Mouse (Mus musculus): ENCODE results near the gene Gsta4. TPM values are rescaled to one million over a fixed set of nuclear protein-coding genes. Genes with fewer than 3 reads are reported as not detected.

Gsta4 gene
- polyA plus RNA-seq, 1 experiment = 28.1 TPM

DNA sequence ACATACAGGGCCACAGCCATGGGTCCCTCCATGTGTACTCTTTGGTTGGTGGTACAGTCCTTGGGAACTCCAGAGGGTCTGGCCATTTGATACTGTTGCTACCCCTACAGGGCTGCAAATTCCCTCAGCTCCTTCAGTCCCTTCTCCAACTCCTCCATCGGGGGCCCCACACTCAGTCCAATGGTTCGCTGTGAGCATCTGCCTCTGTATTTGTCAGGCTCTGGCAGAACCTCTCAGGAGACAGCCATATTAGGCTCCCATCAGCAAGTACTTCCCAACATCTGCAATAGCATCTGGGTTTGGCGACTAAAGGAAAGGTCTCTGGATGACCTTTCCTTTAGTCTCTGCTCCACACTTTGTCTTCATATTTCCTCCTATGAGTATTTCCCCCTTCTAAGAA is 28.9 kb downstream of the Gsta4 start:
- Histone ChIP-seq H3K27me3 (ENCODE audit: control insufficient read depth, insufficient read depth, insufficient read length) (no peaks in the 10 kb centered on the region), H3K79me2 (ENCODE audit: control insufficient read depth, insufficient read depth) (no peaks in the 10 kb centered on the region), H3K36me3 (ENCODE audit: control insufficient read depth, insufficient read depth) (no peaks in the 10 kb centered on the region), H3K4me2 (ENCODE audit: low read depth) (no peak overlapping the region), H3ac (ENCODE audit: control insufficient read depth, insufficient read length) (no peak overlapping the region), H3K4me3 (no peak overlapping the region)
- TF ChIP-seq USF1 (IDR thresholded peaks at IDR 0.05; ENCODE audit: low read depth) (no peak), POLR2A (IDR thresholded peaks at IDR 0.05; ENCODE audit: insufficient read length, low read depth) (no peak), REST (IDR thresholded peaks at IDR 0.05; ENCODE audit: insufficient read depth, insufficient read length) (no peak), TCF3 (IDR thresholded peaks at IDR 0.05; ENCODE audit: insufficient read length, low read depth) (no peak), POLR2AphosphoS2 (IDR thresholded peaks at IDR 0.05; ENCODE audit: insufficient read length, low read depth) (no peak), MYOD1 (IDR thresholded peaks at IDR 0.05; ENCODE audit: control insufficient read depth in 1 of 3, insufficient read length in 2 of 3, low read depth in 2 of 3) (no peak), SRF (IDR thresholded peaks at IDR 0.05; ENCODE audit: control insufficient read depth, insufficient read length, low read depth) (no peak), MAX (IDR thresholded peaks at IDR 0.05; ENCODE audit: low read depth) (no peak), CEBPB (IDR thresholded peaks at IDR 0.05; ENCODE audit: insufficient read depth, poor library complexity, severe bottlenecking) (no peak), E2F4 (IDR thresholded peaks at IDR 0.05; ENCODE audit: insufficient read depth) (no peak), MYOG (IDR thresholded peaks at IDR 0.05; ENCODE audit: control insufficient read depth in 1 of 3, insufficient read depth in 1 of 3, insufficient read length in 2 of 3, low read depth in 2 of 3) (no peak), TCF12 (IDR thresholded peaks at IDR 0.05; ENCODE audit: insufficient read depth, poor library complexity, severe bottlenecking) (no peak)

DNA sequence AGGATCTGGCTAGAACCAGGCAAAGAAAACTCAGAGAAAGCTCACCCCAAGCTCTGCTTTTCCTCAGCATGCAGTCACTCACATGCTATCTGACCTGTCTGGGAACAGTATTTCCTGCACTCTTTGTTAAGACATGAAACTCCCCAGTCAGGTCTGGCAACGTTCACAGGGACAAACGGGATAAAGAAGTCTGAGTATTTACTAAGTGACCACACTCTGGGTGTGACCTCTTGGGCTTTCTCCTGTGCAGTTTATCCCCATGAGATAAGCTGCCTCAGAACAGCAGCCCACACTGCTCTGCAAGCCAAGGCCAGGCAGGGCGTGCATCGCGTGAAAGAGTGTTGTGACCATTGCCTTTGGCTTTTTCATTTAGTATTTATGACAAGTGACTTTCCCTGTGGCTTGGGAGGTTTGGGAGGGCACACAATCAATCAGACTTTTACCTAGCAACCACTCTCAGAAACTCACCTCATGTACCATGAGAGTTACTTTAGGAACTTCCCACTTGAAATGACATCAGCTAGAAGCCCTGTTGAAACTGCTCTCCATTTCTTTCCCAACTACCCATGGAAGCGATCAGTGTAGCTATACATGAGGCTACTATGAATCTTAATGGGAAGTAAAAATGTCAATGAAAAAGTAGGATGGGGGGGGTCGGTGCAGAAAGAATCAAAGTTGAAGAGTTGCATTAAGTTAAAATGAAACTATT is 29.9 kb downstream of the Gsta4 start:
- Histone ChIP-seq H3K27me3 (ENCODE audit: control insufficient read depth, insufficient read depth, insufficient read length) (no peaks in the 10 kb centered on the region), H3K36me3 (ENCODE audit: control insufficient read depth, insufficient read depth) (no peaks in the 10 kb centered on the region), H3K4me2 (ENCODE audit: low read depth) (peak overlapping the region; percentile 58), H3K79me2 (ENCODE audit: control insufficient read depth, insufficient read depth) (no peaks in the 10 kb centered on the region), H3K4me3 (no peak overlapping the region), H3ac (ENCODE audit: control insufficient read depth, insufficient read length) (no peak overlapping the region)
- TF ChIP-seq USF1 (IDR thresholded peaks at IDR 0.05; ENCODE audit: low read depth) (no peak), E2F4 (IDR thresholded peaks at IDR 0.05; ENCODE audit: insufficient read depth) (no peak), REST (IDR thresholded peaks at IDR 0.05; ENCODE audit: insufficient read depth, insufficient read length) (no peak), TCF3 (IDR thresholded peaks at IDR 0.05; ENCODE audit: insufficient read length, low read depth) (no peak), POLR2AphosphoS2 (IDR thresholded peaks at IDR 0.05; ENCODE audit: insufficient read length, low read depth) (no peak), TCF12 (IDR thresholded peaks at IDR 0.05; ENCODE audit: insufficient read depth, poor library complexity, severe bottlenecking) (no peak), MYOD1 (IDR thresholded peaks at IDR 0.05; ENCODE audit: control insufficient read depth in 1 of 3, insufficient read length in 2 of 3, low read depth in 2 of 3) (no peak), SRF (IDR thresholded peaks at IDR 0.05; ENCODE audit: control insufficient read depth, insufficient read length, low read depth) (no peak), POLR2A (IDR thresholded peaks at IDR 0.05; ENCODE audit: insufficient read length, low read depth) (no peak), CEBPB (IDR thresholded peaks at IDR 0.05; ENCODE audit: insufficient read depth, poor library complexity, severe bottlenecking) (no peak), MYOG (IDR thresholded peaks at IDR 0.05; ENCODE audit: control insufficient read depth in 1 of 3, insufficient read depth in 1 of 3, insufficient read length in 2 of 3, low read depth in 2 of 3) (no peak), MAX (IDR thresholded peaks at IDR 0.05; ENCODE audit: low read depth) (no peak)

DNA sequence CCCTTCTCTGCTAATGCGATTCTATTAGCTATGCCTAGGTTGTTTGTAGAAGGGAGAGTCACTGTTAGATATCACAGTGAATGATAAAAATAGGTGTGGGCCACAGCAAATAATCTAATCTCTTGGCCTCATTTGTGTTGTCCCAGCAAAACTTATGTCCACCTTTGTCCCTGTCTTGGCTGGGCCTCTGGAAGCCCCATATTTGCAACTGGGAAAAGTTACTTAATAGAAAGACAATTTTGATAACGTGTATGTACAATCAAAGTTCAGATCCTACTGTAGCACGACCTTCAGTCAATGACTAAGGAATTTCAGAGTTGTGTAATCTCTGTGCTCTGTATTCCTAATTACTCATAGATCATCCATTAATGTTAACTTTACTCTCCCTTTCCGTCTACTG is 34.5 kb downstream of the Gsta4 start:
- Histone ChIP-seq H3ac (ENCODE audit: control insufficient read depth, insufficient read length) (no peak overlapping the region), H3K4me3 (no peak overlapping the region), H3K79me2 (ENCODE audit: control insufficient read depth, insufficient read depth) (no peaks in the 10 kb centered on the region), H3K36me3 (ENCODE audit: control insufficient read depth, insufficient read depth) (no peaks in the 10 kb centered on the region), H3K4me2 (ENCODE audit: low read depth) (no peak overlapping the region), H3K27me3 (ENCODE audit: control insufficient read depth, insufficient read depth, insufficient read length) (no peaks in the 10 kb centered on the region)
- no peak for TF ChIP-seq SRF (IDR thresholded peaks at IDR 0.05; ENCODE audit: control insufficient read depth, insufficient read length, low read depth)
- TF ChIP-seq CEBPB (IDR thresholded peaks at IDR 0.05; ENCODE audit: insufficient read depth, poor library complexity, severe bottlenecking) = no peak
- TF ChIP-seq TCF12 (IDR thresholded peaks at IDR 0.05; ENCODE audit: insufficient read depth, poor library complexity, severe bottlenecking) = no peak
- TF ChIP-seq MYOD1 (IDR thresholded peaks at IDR 0.05; ENCODE audit: control insufficient read depth in 1 of 3, insufficient read length in 2 of 3, low read depth in 2 of 3) = no peak
- TF ChIP-seq POLR2AphosphoS2 (IDR thresholded peaks at IDR 0.05; ENCODE audit: insufficient read length, low read depth) = no peak
- TF ChIP-seq REST (IDR thresholded peaks at IDR 0.05; ENCODE audit: insufficient read depth, insufficient read length) = no peak

DNA sequence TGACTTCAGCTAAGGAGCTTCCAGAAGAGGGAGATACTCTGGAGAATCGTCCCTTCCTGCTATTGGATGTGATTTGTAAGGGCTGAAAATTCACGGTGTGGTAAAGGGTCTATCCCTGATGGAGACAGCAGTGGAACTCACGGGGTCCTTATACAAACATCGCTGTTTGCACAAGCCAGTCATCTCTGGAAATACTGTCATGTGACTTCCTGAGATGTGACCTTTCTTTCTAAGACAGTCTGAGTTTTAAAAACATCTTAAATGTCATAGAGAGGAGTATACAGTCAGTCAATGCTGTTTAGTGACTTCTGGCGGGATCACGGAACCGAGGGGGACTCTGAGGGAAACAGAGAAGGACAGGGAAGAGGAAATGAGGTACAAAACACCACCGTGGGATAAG is 40.0 kb downstream of the Gsta4 start:
- Histone ChIP-seq H3ac (ENCODE audit: control insufficient read depth, insufficient read length) (no peak overlapping the region), H3K79me2 (ENCODE audit: control insufficient read depth, insufficient read depth) (no peaks in the 10 kb centered on the region), H3K4me2 (ENCODE audit: low read depth) (no peak overlapping the region), H3K4me3 (no peak overlapping the region), H3K36me3 (ENCODE audit: control insufficient read depth, insufficient read depth) (no peaks in the 10 kb centered on the region), H3K27me3 (ENCODE audit: control insufficient read depth, insufficient read depth, insufficient read length) (no peaks in the 10 kb centered on the region)
- TF ChIP-seq POLR2A (IDR thresholded peaks at IDR 0.05; ENCODE audit: insufficient read length, low read depth) (no peak), CEBPB (IDR thresholded peaks at IDR 0.05; ENCODE audit: insufficient read depth, poor library complexity, severe bottlenecking) (no peak), REST (IDR thresholded peaks at IDR 0.05; ENCODE audit: insufficient read depth, insufficient read length) (no peak), TCF3 (IDR thresholded peaks at IDR 0.05; ENCODE audit: insufficient read length, low read depth) (no peak), POLR2AphosphoS2 (IDR thresholded peaks at IDR 0.05; ENCODE audit: insufficient read length, low read depth) (no peak), MYOG (IDR thresholded peaks at IDR 0.05; ENCODE audit: control insufficient read depth in 1 of 3, insufficient read depth in 1 of 3, insufficient read length in 2 of 3, low read depth in 2 of 3) (no peak), MAX (IDR thresholded peaks at IDR 0.05; ENCODE audit: low read depth) (no peak), MYOD1 (IDR thresholded peaks at IDR 0.05; ENCODE audit: control insufficient read depth in 1 of 3, insufficient read length in 2 of 3, low read depth in 2 of 3) (no peak), TCF12 (IDR thresholded peaks at IDR 0.05; ENCODE audit: insufficient read depth, poor library complexity, severe bottlenecking) (no peak), SRF (IDR thresholded peaks at IDR 0.05; ENCODE audit: control insufficient read depth, insufficient read length, low read depth) (no peak), USF1 (IDR thresholded peaks at IDR 0.05; ENCODE audit: low read depth) (no peak), E2F4 (IDR thresholded peaks at IDR 0.05; ENCODE audit: insufficient read depth) (no peak)
